Mouse (Mus musculus) inflammation-experienced regulatory T-cells (primary cell): ENCODE measurements around the gene Gm10553. TPM values are rescaled to one million over a fixed set of nuclear protein-coding genes. Genes with fewer than 3 reads are reported as not detected.

Experiments
- polyA plus RNA-seq, 2 experiments: library from polyadenylated mRNA; unstranded; fragments of 100-300 nt; shearing (Covaris generic); gene quantifications; one replicate each; pipeline ENCODE4 v1.2.1; 2017

The Gm10553 gene
- not detected for polyA plus RNA-seq

DNA sequence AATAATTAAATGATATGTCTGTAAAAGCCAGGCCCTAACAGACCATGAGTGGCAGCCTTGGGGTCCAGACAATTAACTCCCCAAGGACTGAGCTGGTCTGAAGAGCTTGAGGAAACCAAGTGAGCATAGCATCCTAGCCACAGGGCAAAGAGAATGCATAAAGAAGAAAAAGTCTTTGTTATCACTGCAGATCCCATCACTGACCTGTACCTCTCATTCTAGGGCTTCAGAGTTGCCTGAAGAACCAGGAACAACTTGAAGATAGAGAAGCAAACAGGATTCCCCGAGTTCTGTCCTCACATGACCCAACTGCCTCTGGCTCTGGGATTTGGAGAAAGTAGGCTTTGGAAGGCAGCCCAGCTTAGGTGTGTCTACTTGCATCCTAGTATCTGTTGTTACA lies at the start of gene Gm10553:
Gene Gm10553, plus strand, starts transcription at position 301 of the 400 bp plus-strand sequence.

DNA sequence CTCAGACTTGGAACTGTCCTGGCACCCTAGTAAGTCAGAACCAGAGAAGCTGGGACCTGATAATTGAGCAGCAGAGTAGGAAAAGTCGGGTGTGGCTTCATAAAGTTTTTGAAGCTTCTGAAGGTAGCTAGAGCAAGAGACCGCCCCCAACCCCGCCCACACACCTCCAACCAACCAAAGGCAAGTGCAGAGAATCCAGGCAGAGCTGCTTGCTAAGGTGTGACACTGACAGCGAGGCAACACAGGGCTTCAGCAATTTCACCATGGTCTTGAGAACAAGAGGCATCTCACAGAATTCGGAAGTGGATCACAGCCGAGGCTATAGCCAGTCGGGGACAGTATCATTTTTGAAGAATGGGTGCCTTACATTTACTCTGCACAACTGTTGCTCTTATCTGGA lies 9.8 kb downstream of the Gm10553 start, which contains the start of gene A530032D15Rik:
Gene A530032D15Rik, minus strand, starts transcription at position 101 of the 400 bp plus-strand sequence.

Other genes starting within 250 kb of the Gm10553 start
- gene Slc16a14, start 165.0 kb upstream of the Gm10553 start, polyA plus RNA-seq = under 1 TPM in 1 of 2 experiments, not detected in 1; 0.11 TPM
- 1 to 10 TPM; 1.3 to 4.5 TPM for gene A530032D15Rik, start 9.7 kb downstream of the Gm10553 start, polyA plus RNA-seq
- 10 to 100 TPM; 14.1 to 41.4 TPM for gene C130026I21Rik, start 170.4 kb downstream of the Gm10553 start, polyA plus RNA-seq